Mouse (Mus musculus) brown adipose tissue, adult 24 weeks (tissue): ENCODE measurements around the gene Zfp706. TPM values are rescaled to one million over a fixed set of nuclear protein-coding genes. Genes with fewer than 3 reads are reported as not detected.

Source experiments
- H3K27ac ChIP-seq: fragments of 200-500 bp; replicated peaks from 2 replicates; pipeline ENCODE4 v1.5.1; 2012; ENCODE audit warnings: low read depth, mild to moderate bottlenecking, low read length
- H3K4me1 ChIP-seq: fragments of 200-500 bp; 2 replicates; pipeline ENCODE4 v1.6.1; 2012; ENCODE audit warnings: low read length, mixed read lengths; ENCODE audit not compliant: control insufficient read depth, insufficient read depth, insufficient read length
- H3K4me3 ChIP-seq: fragments of 200-500 bp; 2 replicates; pipeline ENCODE4 v1.5.1; 2012; ENCODE audit warnings: low read depth, mild to moderate bottlenecking, low read length, moderate library complexity; ENCODE audit not compliant: insufficient read depth
- polyA plus RNA-seq: library from polyadenylated mRNA; stranded (reverse); fragments of >200 nt; gene quantifications from 2 replicates; pipeline ENCODE4 v1.2.4, GENCODE M21; 2012; ENCODE audit not compliant: missing spikeins, insufficient read depth, insufficient read length

Zfp706 gene
- polyA plus RNA-seq, 1 experiment, result 112 TPM

- Histone ChIP-seq H3K4me3 (no peak overlapping the region), H3K4me1 (peaks cover under 1% of the 10 kb centered on the region), H3K27ac (no peak overlapping the region)
Observed at GRCm38 (mm10) chr15:36974614-36975255, 32.8 kb downstream of the Zfp706 start.

DNA sequence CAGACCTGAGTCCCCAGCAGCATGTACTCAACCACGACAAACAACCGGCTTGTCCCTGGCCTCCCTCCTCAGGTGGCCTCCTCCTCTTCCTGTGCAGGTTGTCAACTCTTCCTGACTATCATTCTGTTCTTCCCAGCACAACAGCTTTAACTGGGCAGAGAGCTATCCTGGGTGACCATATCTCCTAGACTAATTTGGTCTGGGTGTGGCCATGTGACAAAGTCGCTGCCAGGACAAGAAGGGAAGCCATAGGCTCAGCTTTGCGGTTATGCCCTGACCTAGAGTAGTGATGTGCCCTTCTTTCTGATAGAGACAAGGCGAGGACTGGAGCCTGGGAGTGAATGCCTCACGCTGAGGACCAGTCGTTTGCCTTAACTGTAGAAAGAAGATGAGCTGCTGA, 33.9 kb downstream of the Zfp706 start:
- Histone ChIP-seq H3K4me3 (no peak overlapping the region), H3K4me1 (no peaks in the 10 kb centered on the region), H3K27ac (no peak overlapping the region)

- H3K27ac ChIP-seq, result no peak overlapping the region
- H3K4me3 ChIP-seq, result no peak overlapping the region
Observed at GRCm38 (mm10) chr15:36973290-36973689, 34.3 kb downstream of the Zfp706 start.

DNA sequence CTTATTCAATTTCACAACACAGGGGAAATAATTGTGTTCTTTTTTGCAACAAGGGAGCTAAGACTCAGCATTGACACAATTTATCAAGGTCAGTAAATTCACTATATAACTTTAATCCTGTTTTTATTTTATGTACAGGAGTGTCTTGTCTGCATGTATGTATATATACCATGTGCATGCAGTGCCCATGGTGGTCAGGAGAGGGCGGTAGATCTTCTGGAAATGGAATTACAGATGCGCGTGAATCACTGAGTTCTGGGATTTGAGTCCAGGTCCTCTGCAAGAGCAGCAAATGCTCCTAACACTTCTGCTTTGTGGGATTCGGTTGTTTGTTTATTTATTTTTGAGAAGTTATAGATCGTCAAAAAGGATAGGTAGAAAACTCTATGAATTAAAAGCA, 37.8 kb downstream of the Zfp706 start:
- Histone ChIP-seq H3K4me1 (no peaks in the 10 kb centered on the region), H3K27ac (no peak overlapping the region), H3K4me3 (no peak overlapping the region)

More at GRCm38 (mm10) chr15:36973290-36973689, 34.3 kb downstream of the Zfp706 start:
- no peaks in the 10 kb centered on the region for H3K4me1 ChIP-seq

- no peaks in the 10 kb centered on the region for H3K4me1 ChIP-seq
- no peak overlapping the region for H3K4me3 ChIP-seq
- H3K27ac ChIP-seq, result no peak overlapping the region
Observed at GRCm38 (mm10) chr15:36968295-36968694, 39.3 kb downstream of the Zfp706 start.

- no peak overlapping the region for H3K4me3 ChIP-seq
- H3K27ac ChIP-seq, result no peak overlapping the region
- H3K4me1 ChIP-seq, result no peaks in the 10 kb centered on the region
Observed at GRCm38 (mm10) chr15:36967381-36968211, 40.0 kb downstream of the Zfp706 start.

- no peaks in the 10 kb centered on the region for H3K4me1 ChIP-seq
- H3K4me3 ChIP-seq, result no peak overlapping the region
- H3K27ac ChIP-seq, result no peak overlapping the region
Observed at GRCm38 (mm10) chr15:36966940-36967339, 40.6 kb downstream of the Zfp706 start.

DNA sequence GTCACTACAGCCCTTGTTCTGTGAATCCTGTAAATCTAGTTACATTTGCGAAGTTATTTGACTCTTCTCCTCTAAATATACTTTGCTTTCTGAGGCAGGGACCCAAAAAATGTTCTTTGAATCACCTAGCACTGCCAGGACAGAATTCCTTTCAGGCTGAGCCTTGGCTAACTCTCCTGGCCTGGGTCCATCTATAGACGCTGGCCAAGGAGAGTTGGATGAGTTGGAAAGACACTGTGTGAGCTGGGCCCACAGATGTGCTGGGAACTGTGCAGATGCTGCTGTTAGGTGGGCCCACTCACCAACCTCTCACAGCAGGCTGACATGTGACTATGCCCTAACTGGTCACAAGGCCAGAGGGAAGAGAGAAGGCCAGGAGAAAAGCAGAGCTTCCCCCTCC, 41.1 kb downstream of the Zfp706 start:
- Histone ChIP-seq H3K4me1 (no peaks in the 10 kb centered on the region), H3K27ac (no peak overlapping the region), H3K4me3 (no peak overlapping the region)

- Histone ChIP-seq H3K27ac (no peak overlapping the region), H3K4me3 (no peak overlapping the region), H3K4me1 (no peaks in the 10 kb centered on the region)
Observed at GRCm38 (mm10) chr15:36965743-36966142, 41.8 kb downstream of the Zfp706 start.

DNA sequence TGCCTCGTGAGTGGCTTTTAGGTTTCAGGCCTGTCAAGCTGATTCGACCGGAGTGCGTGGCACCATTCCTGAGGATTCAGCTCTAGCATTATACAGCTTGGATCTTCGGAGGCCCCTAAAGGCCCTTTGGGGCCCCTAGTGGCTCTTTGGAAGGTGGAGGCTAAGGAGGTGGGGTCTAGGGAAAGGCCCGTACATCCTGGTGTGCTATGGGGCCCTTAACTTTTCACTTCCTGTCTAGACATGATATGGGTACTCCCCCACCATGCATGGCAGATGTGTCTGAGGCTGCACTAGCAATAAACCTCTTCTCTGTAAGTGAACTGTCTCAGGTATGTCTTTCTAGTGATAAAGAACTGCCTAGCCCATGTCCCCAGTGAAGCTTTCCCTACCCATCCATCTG, 44.6 kb downstream of the Zfp706 start:
- Histone ChIP-seq H3K27ac (no peak overlapping the region), H3K4me3 (no peak overlapping the region), H3K4me1 (no peaks in the 10 kb centered on the region)

GRCm38 (mm10) chr15:36960876-36961237, 46.7 kb downstream of the Zfp706 start:
- Histone ChIP-seq H3K27ac (no peak overlapping the region), H3K4me3 (no peak overlapping the region)

GRCm38 (mm10) chr15:36960010-36960875, 47.3 kb downstream of the Zfp706 start:
- H3K4me3 ChIP-seq, result no peak overlapping the region
- no peaks in the 10 kb centered on the region for H3K4me1 ChIP-seq
- no peak overlapping the region for H3K27ac ChIP-seq

More at GRCm38 (mm10) chr15:36960876-36961237, 46.7 kb downstream of the Zfp706 start:
- H3K4me1 ChIP-seq, result no peaks in the 10 kb centered on the region

GRCm38 (mm10) chr15:36956221-36956620, 51.4 kb downstream of the Zfp706 start:
- no peak overlapping the region for H3K4me3 ChIP-seq
- no peaks in the 10 kb centered on the region for H3K4me1 ChIP-seq
- no peak overlapping the region for H3K27ac ChIP-seq

DNA sequence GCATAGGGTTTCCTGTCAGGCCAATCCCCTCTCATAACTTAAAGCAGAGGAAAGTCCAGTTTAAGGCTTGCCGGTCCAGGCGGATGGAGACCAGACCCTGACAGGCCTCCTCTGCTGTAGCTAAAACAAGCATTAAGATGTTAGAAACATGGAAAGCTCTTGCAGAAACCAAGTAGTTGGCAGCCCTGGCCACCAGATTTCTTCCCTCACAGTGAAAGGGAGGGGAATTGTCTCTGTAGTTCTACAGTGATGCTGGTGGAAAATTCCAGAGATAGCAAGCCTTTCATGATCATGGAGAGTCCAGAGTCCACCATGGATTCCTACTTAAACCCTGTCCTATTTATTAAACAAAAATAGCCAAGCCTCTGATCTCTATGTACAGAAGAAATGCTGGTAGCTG, 57.3 kb downstream of the Zfp706 start:
- Histone ChIP-seq H3K27ac (no peak overlapping the region), H3K4me3 (no peak overlapping the region), H3K4me1 (no peaks in the 10 kb centered on the region)

- Histone ChIP-seq H3K4me1 (no peaks in the 10 kb centered on the region), H3K27ac (no peak overlapping the region), H3K4me3 (no peak overlapping the region)
Observed at GRCm38 (mm10) chr15:36948866-36949546, 58.6 kb downstream of the Zfp706 start.
